15 mouse cellular contexts compared by ENCODE assay signal in the genomic region with DNA sequence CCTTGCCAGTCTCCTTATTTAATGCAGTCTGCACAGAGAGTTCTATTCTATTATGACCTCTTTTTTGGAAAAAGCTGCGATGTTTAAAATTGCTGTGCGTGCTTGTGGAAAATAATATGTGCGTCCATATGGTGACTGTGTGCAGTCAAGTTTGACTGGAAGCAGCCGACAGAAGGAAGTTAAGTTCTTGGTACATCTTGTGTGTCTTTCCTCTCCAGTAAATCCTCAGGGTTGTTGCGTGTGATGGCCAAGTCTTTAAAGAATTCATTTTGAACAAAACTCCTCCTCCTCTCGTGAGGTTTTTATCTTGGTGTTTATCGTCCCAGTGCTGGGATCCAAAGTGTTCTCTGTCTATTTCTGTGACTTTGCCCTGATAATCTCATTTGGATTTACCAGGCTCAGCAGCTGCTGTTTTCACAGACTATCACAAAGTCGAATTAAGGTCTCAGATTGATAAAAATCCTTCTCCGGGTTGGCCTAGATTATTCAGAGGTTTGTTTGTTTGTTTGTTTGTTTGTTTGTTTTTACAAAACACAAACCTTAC.
"Had no signal": no experiment of that assay in that cellular context is flagged by ENCODE, and none has a peak within 500 bp of the region (broad histone marks: within the 10 kb centered on the region; RNA-seq: fewer than 3 reads in every experiment).

No protein-coding gene starts in this region.

- H3K4me1 ChIP-seq: midbrain, embryonic 13.5 days had no signal

- H3K27me3 ChIP-seq: liver, embryonic 15.5 days; midbrain, embryonic 13.5 days; neural tube, embryonic 15.5 days had no signal

- ATAC-seq: intestine, embryonic 16.5 days; lung, postnatal 0 days; midbrain, embryonic 13.5 days had no signal

- H3K36me3 ChIP-seq: limb, embryonic 10.5 days; liver, embryonic 15.5 days; midbrain, embryonic 13.5 days; neural tube, embryonic 15.5 days had no signal

- H3K9ac ChIP-seq: liver, embryonic 15.5 days; midbrain, embryonic 13.5 days; neural tube, embryonic 15.5 days had no signal

- DNase-seq: kidney, adult 2 months; kidney, postnatal 4 days; lung, adult 2 months; lung, postnatal 36 days; right cerebral cortex, postnatal 14 days; thymus, adult 18-20 months; thymus, postnatal 14 days had no signal

- H3K9me3 ChIP-seq: limb, embryonic 10.5 days; liver, embryonic 15.5 days; midbrain, embryonic 13.5 days; neural tube, embryonic 15.5 days had no signal

- H3K4me2 ChIP-seq: liver, embryonic 11.5 days; liver, embryonic 15.5 days; midbrain, embryonic 13.5 days; neural tube, embryonic 15.5 days had no signal

- H3K4me3 ChIP-seq: limb, embryonic 10.5 days; liver, embryonic 15.5 days; midbrain, embryonic 13.5 days; neural tube, embryonic 15.5 days had no signal

- H3K27ac ChIP-seq: kidney, postnatal 0 days; limb, embryonic 10.5 days; liver, embryonic 15.5 days; midbrain, embryonic 13.5 days; neural tube, embryonic 15.5 days had no signal
